Mouse (Mus musculus): ENCODE results near the gene Sox6. TPM values are rescaled to one million over a fixed set of nuclear protein-coding genes. Genes with fewer than 3 reads are reported as not detected.

Sox6 gene
- polyA plus RNA-seq, 1 experiment from 2014 or later: 39.1 TPM

- 70% methylated on average over 3 of the region's 3 CpGs for WGBS
- Histone ChIP-seq H3K4me3 (ENCODE audit: control insufficient read depth in 1 of 2, insufficient read depth in 1 of 2, low read depth in 1 of 2, low read length in 2 of 2) (no peak overlapping the region), H3K9ac (ENCODE audit: low read length) (no peak overlapping the region), H3K27ac (replicated peaks in 1 of 2; ENCODE audit: control insufficient read depth in 1 of 2, insufficient read depth in 1 of 2, low read depth in 2 of 2, low read length in 2 of 2) (no peak overlapping the region), H3K9me3 (ENCODE audit: control insufficient read depth, low read length) (no peaks in the 10 kb centered on the region), H3K4me2 (ENCODE audit: low read length) (no peak overlapping the region), H3K27me3 (ENCODE audit: control insufficient read depth, insufficient read depth, low read length) (no peaks in the 10 kb centered on the region), H3K4me1 (ENCODE audit: control insufficient read depth in 2 of 2, insufficient read depth in 2 of 2, low read length in 2 of 2) (no peaks in the 10 kb centered on the region), H3K36me3 (ENCODE audit: control insufficient read depth, insufficient read depth, low read length) (peaks cover 7% of the 10 kb centered on the region; the same call in 1 of the 2 replicates)
- no peak for ATAC-seq (ENCODE audit: insufficient number of reproducible peaks, insufficient read depth, low FRiP score, low read depth)
These were observed 502.1 kb downstream of the Sox6 start for GRCm38 (mm10) chr7:115536521-115536920.

GRCm38 (mm10) chr7:115531875-115532274, 506.7 kb downstream of the Sox6 start:
- H3K4me2 ChIP-seq (ENCODE audit: low read length): no peak overlapping the region
- no peak for ATAC-seq (ENCODE audit: insufficient number of reproducible peaks, insufficient read depth, low FRiP score, low read depth)
- no peak overlapping the region for H3K9ac ChIP-seq (ENCODE audit: low read length)
- H3K27me3 ChIP-seq (ENCODE audit: control insufficient read depth, insufficient read depth, low read length): no peaks in the 10 kb centered on the region
- no peak overlapping the region for H3K27ac ChIP-seq (replicated peaks in 1 of 2; ENCODE audit: control insufficient read depth in 1 of 2, insufficient read depth in 1 of 2, low read depth in 2 of 2, low read length in 2 of 2)
- H3K4me1 ChIP-seq (ENCODE audit: control insufficient read depth in 2 of 2, insufficient read depth in 2 of 2, low read length in 2 of 2): no peaks in the 10 kb centered on the region
- no peaks in the 10 kb centered on the region for H3K9me3 ChIP-seq (ENCODE audit: control insufficient read depth, low read length)
- H3K36me3 ChIP-seq (ENCODE audit: control insufficient read depth, insufficient read depth, low read length): no peaks in the 10 kb centered on the region
- 63% methylated on average over 1 of the region's 1 CpGs for WGBS
- H3K4me3 ChIP-seq (ENCODE audit: control insufficient read depth in 1 of 2, insufficient read depth in 1 of 2, low read depth in 1 of 2, low read length in 2 of 2): no peak overlapping the region

GRCm38 (mm10) chr7:115531217-115531616, 507.4 kb downstream of the Sox6 start:
- H3K27ac ChIP-seq (replicated peaks in 1 of 2; ENCODE audit: control insufficient read depth in 1 of 2, insufficient read depth in 1 of 2, low read depth in 2 of 2, low read length in 2 of 2): no peak overlapping the region
- H3K27me3 ChIP-seq (ENCODE audit: control insufficient read depth, insufficient read depth, low read length): no peaks in the 10 kb centered on the region
- no peak overlapping the region for H3K9ac ChIP-seq (ENCODE audit: low read length)
- H3K4me2 ChIP-seq (ENCODE audit: low read length): no peak overlapping the region
- H3K4me3 ChIP-seq (ENCODE audit: control insufficient read depth in 1 of 2, insufficient read depth in 1 of 2, low read depth in 1 of 2, low read length in 2 of 2): no peak overlapping the region
- 49% methylated on average over 2 of the region's 2 CpGs for WGBS
- ATAC-seq (ENCODE audit: insufficient number of reproducible peaks, insufficient read depth, low FRiP score, low read depth): no peak
- H3K9me3 ChIP-seq (ENCODE audit: control insufficient read depth, low read length): no peaks in the 10 kb centered on the region
- H3K4me1 ChIP-seq (ENCODE audit: control insufficient read depth in 2 of 2, insufficient read depth in 2 of 2, low read length in 2 of 2): no peaks in the 10 kb centered on the region; a peak in 1 of 4 replicates
- H3K36me3 ChIP-seq (ENCODE audit: control insufficient read depth, insufficient read depth, low read length): no peaks in the 10 kb centered on the region

DNA sequence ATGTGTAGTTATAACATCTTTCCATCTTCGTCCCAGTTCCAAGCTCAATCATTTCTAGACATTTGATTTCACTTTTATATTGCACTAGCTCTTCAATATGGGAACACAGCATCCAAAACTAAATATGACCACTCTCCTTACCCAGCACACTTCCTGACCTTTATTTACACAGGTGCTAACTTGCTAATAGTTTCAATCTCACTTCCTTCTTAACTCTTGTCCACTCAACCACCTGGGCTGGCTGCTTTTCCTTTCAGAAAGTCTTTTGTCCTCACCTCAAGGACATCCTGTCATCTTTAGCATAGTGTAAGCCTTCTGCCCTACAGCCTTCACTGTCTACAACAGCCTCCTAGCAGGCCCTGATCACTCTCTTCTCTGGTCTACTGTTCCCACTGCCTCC, 520.9 kb downstream of the Sox6 start:
- no peak overlapping the region for H3K9ac ChIP-seq (ENCODE audit: low read length)
- H3K36me3 ChIP-seq (ENCODE audit: control insufficient read depth, insufficient read depth, low read length): no peaks in the 10 kb centered on the region
- no peaks in the 10 kb centered on the region for H3K9me3 ChIP-seq (ENCODE audit: control insufficient read depth, low read length)
- H3K27me3 ChIP-seq (ENCODE audit: control insufficient read depth, insufficient read depth, low read length): no peaks in the 10 kb centered on the region
- H3K4me2 ChIP-seq (ENCODE audit: low read length): no peak overlapping the region
- H3K4me3 ChIP-seq (ENCODE audit: control insufficient read depth in 1 of 2, insufficient read depth in 1 of 2, low read depth in 1 of 2, low read length in 2 of 2): no peak overlapping the region
- ATAC-seq (ENCODE audit: insufficient number of reproducible peaks, insufficient read depth, low FRiP score, low read depth): no peak
- no peaks in the 10 kb centered on the region for H3K4me1 ChIP-seq (ENCODE audit: control insufficient read depth in 2 of 2, insufficient read depth in 2 of 2, low read length in 2 of 2)
- no peak overlapping the region for H3K27ac ChIP-seq (replicated peaks in 1 of 2; ENCODE audit: control insufficient read depth in 1 of 2, insufficient read depth in 1 of 2, low read depth in 2 of 2, low read length in 2 of 2)
- WGBS: 87% methylated on average over 1 of the region's 1 CpGs

- Histone ChIP-seq H3K4me2 (ENCODE audit: low read length) (no peak overlapping the region), H3K27me3 (ENCODE audit: control insufficient read depth, insufficient read depth, low read length) (no peaks in the 10 kb centered on the region), H3K9ac (ENCODE audit: low read length) (no peak overlapping the region), H3K4me3 (ENCODE audit: control insufficient read depth in 1 of 2, insufficient read depth in 1 of 2, low read depth in 1 of 2, low read length in 2 of 2) (no peak overlapping the region), H3K27ac (replicated peaks in 1 of 2; ENCODE audit: control insufficient read depth in 1 of 2, insufficient read depth in 1 of 2, low read depth in 2 of 2, low read length in 2 of 2) (no peak overlapping the region), H3K36me3 (ENCODE audit: control insufficient read depth, insufficient read depth, low read length) (no peaks in the 10 kb centered on the region), H3K9me3 (ENCODE audit: control insufficient read depth, low read length) (no peaks in the 10 kb centered on the region), H3K4me1 (ENCODE audit: control insufficient read depth in 2 of 2, insufficient read depth in 2 of 2, low read length in 2 of 2) (peaks cover 5 to 9% of the 10 kb centered on the region in 2 experiments; a peak in 2 of 4 replicates)
- WGBS: 90% methylated on average over 8 of the region's 8 CpGs
- no peak for ATAC-seq (ENCODE audit: insufficient number of reproducible peaks, insufficient read depth, low FRiP score, low read depth)
These were observed 524.9 kb downstream of the Sox6 start for GRCm38 (mm10) chr7:115513681-115514080.

- ATAC-seq (ENCODE audit: insufficient number of reproducible peaks, insufficient read depth, low FRiP score, low read depth): no peak
- 60% methylated on average over 10 of the region's 10 CpGs for WGBS
- Histone ChIP-seq H3K27ac (replicated peaks in 1 of 2; ENCODE audit: control insufficient read depth in 1 of 2, insufficient read depth in 1 of 2, low read depth in 2 of 2, low read length in 2 of 2) (no peak overlapping the region), H3K4me3 (ENCODE audit: control insufficient read depth in 1 of 2, insufficient read depth in 1 of 2, low read depth in 1 of 2, low read length in 2 of 2) (no peak overlapping the region), H3K36me3 (ENCODE audit: control insufficient read depth, insufficient read depth, low read length) (no peaks in the 10 kb centered on the region), H3K9ac (ENCODE audit: low read length) (no peak overlapping the region), H3K4me2 (ENCODE audit: low read length) (no peak overlapping the region), H3K27me3 (ENCODE audit: control insufficient read depth, insufficient read depth, low read length) (no peaks in the 10 kb centered on the region), H3K9me3 (ENCODE audit: control insufficient read depth, low read length) (no peaks in the 10 kb centered on the region), H3K4me1 (ENCODE audit: control insufficient read depth in 2 of 2, insufficient read depth in 2 of 2, low read length in 2 of 2) (peaks cover 5 to 9% of the 10 kb centered on the region in 2 experiments; a peak in 2 of 4 replicates)
These were observed 526.8 kb downstream of the Sox6 start for GRCm38 (mm10) chr7:115511777-115512176.

GRCm38 (mm10) chr7:115511091-115511490, 527.5 kb downstream of the Sox6 start:
- no peak overlapping the region for H3K27ac ChIP-seq (replicated peaks in 1 of 2; ENCODE audit: control insufficient read depth in 1 of 2, insufficient read depth in 1 of 2, low read depth in 2 of 2, low read length in 2 of 2)
- WGBS: 68% methylated on average over 5 of the region's 5 CpGs
- H3K36me3 ChIP-seq (ENCODE audit: control insufficient read depth, insufficient read depth, low read length): no peaks in the 10 kb centered on the region
- H3K9me3 ChIP-seq (ENCODE audit: control insufficient read depth, low read length): no peaks in the 10 kb centered on the region
- ATAC-seq (ENCODE audit: insufficient number of reproducible peaks, insufficient read depth, low FRiP score, low read depth): no peak
- peaks cover 5 to 9% of the 10 kb centered on the region in 2 experiments; a peak in 2 of 4 replicates for H3K4me1 ChIP-seq (ENCODE audit: control insufficient read depth in 2 of 2, insufficient read depth in 2 of 2, low read length in 2 of 2)
- H3K9ac ChIP-seq (ENCODE audit: low read length): no peak overlapping the region
- H3K4me3 ChIP-seq (ENCODE audit: control insufficient read depth in 1 of 2, insufficient read depth in 1 of 2, low read depth in 1 of 2, low read length in 2 of 2): no peak overlapping the region
- H3K4me2 ChIP-seq (ENCODE audit: low read length): no peak overlapping the region
- H3K27me3 ChIP-seq (ENCODE audit: control insufficient read depth, insufficient read depth, low read length): no peaks in the 10 kb centered on the region

DNA sequence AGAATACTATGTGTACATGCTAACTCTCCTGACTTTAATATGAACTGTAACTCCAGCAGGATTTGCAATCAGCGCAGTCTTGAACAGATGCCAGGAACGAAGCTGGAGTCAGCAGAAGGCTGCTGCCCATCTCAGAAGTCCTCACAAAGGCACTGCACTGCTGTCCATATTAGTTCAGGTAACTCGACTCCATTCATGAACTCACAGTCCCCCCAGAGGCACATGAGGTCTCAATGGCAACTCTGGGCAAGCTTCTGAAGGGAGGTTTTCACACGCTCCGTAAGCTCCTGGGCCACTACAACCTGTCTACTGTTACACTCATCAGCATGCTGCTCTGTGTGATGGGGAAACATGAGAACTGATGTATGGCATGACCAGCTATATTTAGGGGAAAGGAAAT, 528.6 kb downstream of the Sox6 start:
- WGBS: 46% methylated on average over 5 of the region's 5 CpGs
- Histone ChIP-seq H3K4me2 (ENCODE audit: low read length) (no peak overlapping the region), H3K36me3 (ENCODE audit: control insufficient read depth, insufficient read depth, low read length) (no peaks in the 10 kb centered on the region), H3K27ac (replicated peaks in 1 of 2; ENCODE audit: control insufficient read depth in 1 of 2, insufficient read depth in 1 of 2, low read depth in 2 of 2, low read length in 2 of 2) (no peak overlapping the region), H3K4me1 (ENCODE audit: control insufficient read depth in 2 of 2, insufficient read depth in 2 of 2, low read length in 2 of 2) (peaks cover 5 to 9% of the 10 kb centered on the region in 2 experiments; a peak in 2 of 4 replicates), H3K4me3 (ENCODE audit: control insufficient read depth in 1 of 2, insufficient read depth in 1 of 2, low read depth in 1 of 2, low read length in 2 of 2) (no peak overlapping the region), H3K9ac (ENCODE audit: low read length) (no peak overlapping the region), H3K27me3 (ENCODE audit: control insufficient read depth, insufficient read depth, low read length) (no peaks in the 10 kb centered on the region), H3K9me3 (ENCODE audit: control insufficient read depth, low read length) (no peaks in the 10 kb centered on the region)
- no peak for ATAC-seq (ENCODE audit: insufficient number of reproducible peaks, insufficient read depth, low FRiP score, low read depth)
